Comparison of ENCODE assay signal across 18 mouse cellular contexts in the genomic region with DNA sequence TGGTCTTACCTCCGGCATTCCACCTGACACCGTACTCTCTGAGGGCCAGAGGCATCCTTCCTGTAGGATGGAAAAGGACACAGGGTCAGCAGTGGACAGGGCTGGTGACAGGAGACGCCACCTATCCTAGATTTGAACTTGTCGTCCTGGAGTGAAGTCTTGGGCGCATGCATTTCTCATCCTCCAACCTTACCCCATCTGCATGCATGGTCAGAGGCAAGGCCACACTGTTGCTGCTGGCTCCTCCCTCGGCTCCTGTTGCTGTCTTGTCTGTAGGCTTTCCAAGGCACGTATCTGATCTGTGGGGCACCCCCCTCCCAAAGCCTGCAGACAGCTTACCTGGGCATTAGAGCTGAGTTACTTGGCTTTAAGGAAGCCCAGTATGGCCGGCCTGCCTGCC. TPM values are rescaled to one million over a fixed set of nuclear protein-coding genes. Genes with fewer than 3 reads are reported as not detected.
"Had no signal": no experiment of that assay in that cellular context is flagged by ENCODE, and none has a peak within 500 bp of the region (broad histone marks: within the 10 kb centered on the region; RNA-seq: fewer than 3 reads in every experiment).

No protein-coding gene starts in this region.

- DNase-seq: liver, postnatal 0 days; lung, adult 2 months; lung, postnatal 10 days; right cerebral cortex, postnatal 14 days; thymus, adult 2 months; thymus, postnatal 25 days; thymus, postnatal 4 days had no signal

- H3K9me3 ChIP-seq: liver, embryonic 15.5 days; megakaryocyte, embryonic 14.5 days; midbrain, embryonic 13.5 days; midbrain, embryonic 15.5 days; neural tube, embryonic 13.5 days; neural tube, embryonic 15.5 days; stomach, embryonic 15.5 days had no signal

- H3K4me3 ChIP-seq: liver, embryonic 15.5 days; megakaryocyte, embryonic 14.5 days; midbrain, embryonic 13.5 days; midbrain, embryonic 15.5 days; neural tube, embryonic 13.5 days; neural tube, embryonic 15.5 days; stomach, embryonic 15.5 days had no signal

- H3K4me1 ChIP-seq: liver, embryonic 15.5 days had no signal

- H3K9ac ChIP-seq: liver, embryonic 15.5 days; liver, postnatal 0 days; midbrain, embryonic 13.5 days; midbrain, embryonic 15.5 days; neural tube, embryonic 13.5 days; neural tube, embryonic 15.5 days; stomach, embryonic 15.5 days had no signal

- H3K27me3 ChIP-seq: liver, embryonic 15.5 days; midbrain, embryonic 13.5 days; midbrain, embryonic 15.5 days; neural tube, embryonic 13.5 days; neural tube, embryonic 15.5 days; stomach, embryonic 15.5 days had no signal

- H3K36me3 ChIP-seq: liver, embryonic 15.5 days had no signal

- H3K4me2 ChIP-seq: liver, embryonic 15.5 days; midbrain, embryonic 11.5 days; midbrain, embryonic 13.5 days; midbrain, embryonic 15.5 days; neural tube, embryonic 13.5 days; neural tube, embryonic 15.5 days; stomach, embryonic 15.5 days had no signal

- H3K27ac ChIP-seq: liver, embryonic 15.5 days; macrophage; midbrain, embryonic 13.5 days; midbrain, embryonic 15.5 days; neural tube, embryonic 13.5 days; neural tube, embryonic 15.5 days had no signal

- ATAC-seq: liver, postnatal 0 days; midbrain, embryonic 15.5 days had no signal

RNA-seq across cellular contexts. Expression of gene Zbp1, which starts 9.8 kb away (rescaled TPM):
- total RNA-seq: midbrain, postnatal 0 days had no signal
- polyA plus RNA-seq: neural tube, embryonic 11.5 days had no signal
